Mouse (Mus musculus) monocyte, adult 59 days (primary cell): ENCODE data around the gene Dchs2. TPM values are rescaled to one million over a fixed set of nuclear protein-coding genes. Genes with fewer than 3 reads are reported as not detected.

Experiments
- total RNA-seq, 2 experiments: library from RNA; stranded (reverse); gene quantifications; one replicate each; pipeline ENCODE4 v1.2.4; 2023

Dchs2 gene
- not detected for total RNA-seq

DNA sequence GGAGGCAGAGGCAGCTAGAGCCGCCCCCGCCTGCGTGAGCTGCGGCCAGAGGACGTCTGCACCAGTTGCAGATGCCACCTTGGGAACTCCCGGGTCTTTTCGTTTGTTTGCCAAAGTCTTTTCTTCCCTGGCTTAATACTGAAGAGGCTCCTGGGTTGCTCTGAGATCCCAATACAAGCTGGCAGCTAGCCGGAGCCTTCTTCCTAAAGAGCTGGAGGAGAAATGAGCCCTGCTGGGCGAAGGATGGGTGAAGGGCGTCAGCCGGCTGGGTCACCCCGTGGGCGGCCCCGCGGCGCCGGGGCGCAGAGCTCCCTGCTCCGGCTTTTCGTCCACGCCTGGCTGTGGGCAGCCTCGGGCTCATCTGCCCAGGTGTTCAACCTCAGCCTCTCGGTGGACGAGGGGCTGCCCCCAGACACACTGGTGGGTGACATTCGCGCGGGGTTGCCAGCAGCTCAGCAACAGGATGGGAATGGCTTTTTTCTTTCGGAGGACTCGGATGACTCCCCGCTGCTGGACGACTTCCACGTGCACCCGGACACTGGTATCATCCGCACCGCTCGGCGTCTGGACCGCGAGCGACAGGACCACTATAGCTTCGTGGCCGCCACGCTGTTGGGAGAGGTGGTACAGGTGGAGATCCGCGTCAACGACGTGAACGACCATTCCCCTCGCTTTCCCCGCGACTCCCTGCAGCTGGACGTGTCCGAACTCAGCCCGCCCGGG, at the start of gene Dchs2:
TSS of gene Dchs2 (plus strand) at position 223 of the 723 bp plus-strand sequence.

Other genes starting within 250 kb of the Dchs2 start
- not detected for gene Lrat, start 224.0 kb upstream of the Dchs2 start, total RNA-seq
- not detected for gene Fgg, start 120.2 kb upstream of the Dchs2 start, total RNA-seq
- not detected for gene Fga, start 101.9 kb upstream of the Dchs2 start, total RNA-seq
- gene Fgb, start 78.1 kb upstream of the Dchs2 start, total RNA-seq = not detected
- 10 to 100 TPM; 31.2 to 38.2 TPM for gene Plrg1, start 72.4 kb upstream of the Dchs2 start, total RNA-seq